ENCODE assay signal across 9 mouse cellular contexts in the genomic region with DNA sequence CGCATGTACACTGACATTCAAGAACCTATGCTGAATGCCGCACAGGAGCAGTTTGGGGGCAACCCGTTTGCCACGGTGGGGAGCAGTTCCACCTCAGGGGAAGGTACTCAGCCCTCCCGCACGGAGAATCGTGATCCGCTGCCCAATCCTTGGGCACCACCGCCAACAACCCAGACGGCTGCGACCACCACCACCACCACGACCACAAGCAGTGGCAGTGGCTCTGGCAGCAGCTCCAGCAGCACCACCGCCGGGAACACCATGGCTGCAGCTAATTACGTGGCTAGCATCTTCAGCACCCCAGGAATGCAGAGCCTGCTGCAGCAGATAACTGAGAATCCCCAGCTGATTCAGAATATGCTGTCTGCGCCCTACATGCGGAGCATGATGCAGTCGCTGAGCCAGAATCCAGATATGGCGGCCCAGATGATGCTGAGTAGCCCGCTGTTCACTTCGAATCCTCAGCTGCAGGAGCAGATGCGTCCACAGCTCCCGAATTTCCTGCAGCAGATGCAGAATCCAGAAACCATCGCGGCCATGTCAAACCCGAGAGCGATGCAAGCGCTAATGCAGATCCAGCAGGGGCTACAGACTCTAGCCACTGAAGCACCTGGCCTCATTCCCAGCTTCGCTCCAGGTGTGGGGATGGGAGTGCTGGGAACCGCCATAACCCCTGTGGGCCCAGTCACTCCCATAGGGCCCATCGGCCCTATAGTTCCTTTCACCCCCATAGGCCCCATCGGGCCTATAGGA. TPM values are rescaled to one million over a fixed set of nuclear protein-coding genes. Genes with fewer than 3 reads are reported as not detected.
A peak's percentile ranks its signal among the peaks of the same experiment; 100 is the strongest.
DNase-seq lines count a peak whose midpoint lies in the region; ATAC-seq and TF ChIP-seq lines count a peak whose summit lies in the region.
"Had no signal": no experiment of that assay in that cellular context is flagged by ENCODE, and none has a peak within 500 bp of the region (broad histone marks: within the 10 kb centered on the region; RNA-seq: fewer than 3 reads in every experiment).

No protein-coding gene starts in this region.

- WGBS in kidney, adult 2 months, result 48% methylated on average over 32 of the region's 32 CpGs
- 39% methylated on average over 32 of the region's 32 CpGs for WGBS in forebrain, embryonic 14.5 days
- WGBS in hindbrain, postnatal 0 days, result 32% methylated on average over 32 of the region's 32 CpGs

- no peaks in the 10 kb centered on the region for H3K36me3 ChIP-seq in kidney, adult 2 months (ENCODE audit: control insufficient read depth, insufficient read depth, low read length)
- no peaks in the 10 kb centered on the region for H3K36me3 ChIP-seq in forebrain, embryonic 14.5 days (ENCODE audit: control insufficient read depth, insufficient read depth, low read length)
- H3K36me3 ChIP-seq in hindbrain, postnatal 0 days (ENCODE audit: insufficient read depth, low read length), result no peaks in the 10 kb centered on the region

- H3K4me2 ChIP-seq in forebrain, embryonic 14.5 days (ENCODE audit: low read length), result peak overlapping the region; percentile 61
- peak overlapping the region; percentile 68 for H3K4me2 ChIP-seq in hindbrain, postnatal 0 days (ENCODE audit: low read depth, low read length)

- ATAC-seq in forebrain, embryonic 14.5 days, result no peak
- no peak for ATAC-seq in hindbrain, postnatal 0 days

- no peak for TF ChIP-seq POLR2A in kidney, adult 2 months (IDR thresholded peaks at IDR 0.05; ENCODE audit: low read depth, low read length)

- no peak for DNase-seq in kidney, adult 2 months
- no peak for DNase-seq in kidney, adult 11 months
- peak; percentile 5 for DNase-seq in adrenal gland, postnatal 14 days
- peak; percentile 33 for DNase-seq in forebrain, embryonic 14.5 days (ENCODE audit: low spot score)
- peak; percentile 18 for DNase-seq in hindbrain, postnatal 0 days (ENCODE audit: low spot score)
- DNase-seq in liver, result peak; percentile 3
- DNase-seq in retina, embryonic 14.5 days (ENCODE audit: low spot score), result peak; percentile 13
- DNase-seq in urinary bladder, postnatal 10 days (ENCODE audit: low spot score), result no peak

- H3K4me3 ChIP-seq in kidney, adult 2 months (ENCODE audit: insufficient read depth, low read depth, low read length), result peak overlapping the region; percentile 77
- peak overlapping the region; percentile 56 for H3K4me3 ChIP-seq in forebrain, embryonic 14.5 days (ENCODE audit: low read depth, low read length)
- H3K4me3 ChIP-seq in hindbrain, postnatal 0 days (ENCODE audit: low read length), result peak overlapping the region; percentile 59

- no peaks in the 10 kb centered on the region; the same call in 1 of the 2 replicates for H3K4me1 ChIP-seq in kidney, adult 2 months (ENCODE audit: control insufficient read depth, insufficient read depth, low read length)
- H3K4me1 ChIP-seq in forebrain, embryonic 14.5 days (ENCODE audit: control insufficient read depth, insufficient read depth, low read length), result no peaks in the 10 kb centered on the region
- H3K4me1 ChIP-seq in hindbrain, postnatal 0 days (ENCODE audit: insufficient read depth, low read length), result no peaks in the 10 kb centered on the region

- peak overlapping the region; percentile 93 for H3K9ac ChIP-seq in forebrain, embryonic 14.5 days (ENCODE audit: low read length)
- peak overlapping the region; percentile 73 for H3K9ac ChIP-seq in hindbrain, postnatal 0 days (replicated peaks; ENCODE audit: low read length)

- TF ChIP-seq CTCF in kidney, adult 2 months (conservative IDR thresholded peaks at IDR 0.05; ENCODE audit: insufficient read depth, insufficient read length, low read depth, low read length), result no peak
- no peak for TF ChIP-seq CTCF in hindbrain, postnatal 0 days (IDR thresholded peaks at IDR 0.05; ENCODE audit: low read depth)

- no peak overlapping the region for H3K27ac ChIP-seq in kidney, adult 2 months (ENCODE audit: insufficient read depth, low read depth, low read length)
- peak overlapping the region; percentile 97 for H3K27ac ChIP-seq in forebrain, embryonic 14.5 days (ENCODE audit: low read depth, low read length)
- H3K27ac ChIP-seq in hindbrain, postnatal 0 days, result peak overlapping the region; percentile 97

- H3K9me3 ChIP-seq in forebrain, embryonic 14.5 days (replicated peaks; ENCODE audit: control insufficient read depth, low read length), result no peaks in the 10 kb centered on the region
- no peaks in the 10 kb centered on the region for H3K9me3 ChIP-seq in hindbrain, postnatal 0 days (ENCODE audit: low read length)

- H3K27me3 ChIP-seq in kidney, adult 2 months (replicated peaks; ENCODE audit: control insufficient read depth, insufficient read depth, low read length), result no peaks in the 10 kb centered on the region
- H3K27me3 ChIP-seq in forebrain, embryonic 14.5 days (replicated peaks; ENCODE audit: control insufficient read depth, insufficient read depth, low read length), result no peaks in the 10 kb centered on the region
- H3K27me3 ChIP-seq in hindbrain, postnatal 0 days (ENCODE audit: insufficient read depth, low read length), result no peaks in the 10 kb centered on the region

RNA-seq across cellular contexts. Expression of a gene that starts 1.4 kb away (rescaled TPM):
- polyA plus RNA-seq in kidney, adult 2 months (2012; rRNA removed), result 26.0 and 28.7 TPM in 2 replicates
- total RNA-seq in adrenal gland, postnatal 14 days (2021), result 55.7 and 58.6 TPM in 2 replicates
- 45.9 and 49.9 TPM in 2 replicates for polyA plus RNA-seq in forebrain, embryonic 14.5 days (2014; fragmentation: Nextera tagmentation; extraction: Ambion mirVana)
- 112 and 128 TPM in 2 replicates for total RNA-seq in hindbrain, postnatal 0 days (2014; rRNA removed)
- 38.9 and 43.6 TPM in 2 replicates for polyA plus RNA-seq in hindbrain, postnatal 0 days (2015; fragmentation: Nextera tagmentation; extraction: Ambion mirVana)

RNA-seq across cellular contexts. Expression of a gene that starts 58.9 kb away (rescaled TPM):
- not detected in 2 replicates for polyA plus RNA-seq in kidney, adult 2 months (2012; rRNA removed)
- total RNA-seq in adrenal gland, postnatal 14 days (2021), result not detected in 2 replicates
- not detected in 2 replicates for polyA plus RNA-seq in forebrain, embryonic 14.5 days (2014; fragmentation: Nextera tagmentation; extraction: Ambion mirVana)
- total RNA-seq in hindbrain, postnatal 0 days (2014; rRNA removed), result not detected in 2 replicates
- not detected in 2 replicates for polyA plus RNA-seq in hindbrain, postnatal 0 days (2015; fragmentation: Nextera tagmentation; extraction: Ambion mirVana)
- total RNA-seq: layer of hippocampus, postnatal 14 days had no signal

Comparison
In these comparisons a context has a peak if more than half of its experiments do, and no peak if none do; other contexts are left out.
1. DNase-seq: peak in adrenal gland, postnatal 14 days (single experiment), forebrain, embryonic 14.5 days (single experiment), hindbrain, postnatal 0 days (single experiment), liver (single experiment) and retina, embryonic 14.5 days (single experiment); none in kidney, adult 2 months (single experiment), kidney, adult 11 months (single experiment) and urinary bladder, postnatal 10 days (single experiment).
2. Peak in every context shown above with its lines, with median percentiles within 50 percentile points of each other: H3K4me3 ChIP-seq.